Mouse (Mus musculus): ENCODE data around the gene Lrrc4.

Lrrc4 gene

GRCm38 (mm10) chr6:28826689-28827389 lies 4.7 kb downstream of the Lrrc4 start:
- in situ Hi-C loops (cut with MseI, MboI) = no loop called here

- in situ Hi-C loops (cut with MseI, MboI) = no loop called here
Observed at GRCm38 (mm10) chr6:28825894-28826293, 5.7 kb downstream of the Lrrc4 start.

GRCm38 (mm10) chr6:28823802-28824201 lies 7.7 kb downstream of the Lrrc4 start:
- in situ Hi-C loops (cut with MseI, MboI) = no loop called here

GRCm38 (mm10) chr6:28823375-28823774 lies 8.2 kb downstream of the Lrrc4 start:
- in situ Hi-C loops (cut with MseI, MboI) = no loop called here

GRCm38 (mm10) chr6:28822296-28822695 lies 9.3 kb downstream of the Lrrc4 start:
- in situ Hi-C loops (cut with MseI, MboI) = no loop called here

GRCm38 (mm10) chr6:28819509-28820358 lies 11.8 kb downstream of the Lrrc4 start:
- in situ Hi-C loops (cut with MseI, MboI) = no loop called here

GRCm38 (mm10) chr6:28817039-28817438 lies 14.5 kb downstream of the Lrrc4 start:
- in situ Hi-C loops (cut with MseI, MboI) = no loop called here

GRCm38 (mm10) chr6:28814895-28815294 lies 16.7 kb downstream of the Lrrc4 start:
- in situ Hi-C loops (cut with MseI, MboI) = no loop called here

GRCm38 (mm10) chr6:28813057-28813456 lies 18.5 kb downstream of the Lrrc4 start:
- in situ Hi-C loops (cut with MseI, MboI) = no loop called here

GRCm38 (mm10) chr6:28804751-28805150 lies 26.8 kb downstream of the Lrrc4 start:
- in situ Hi-C loops (cut with MseI, MboI) = no loop called here

- in situ Hi-C loops (cut with MseI, MboI) = no loop called here
Observed at GRCm38 (mm10) chr6:28803678-28804279, 27.8 kb downstream of the Lrrc4 start.

GRCm38 (mm10) chr6:28800976-28801375 lies 30.6 kb downstream of the Lrrc4 start:
- in situ Hi-C loops (cut with MseI, MboI) = no loop called here

GRCm38 (mm10) chr6:28799818-28800217 lies 31.7 kb downstream of the Lrrc4 start:
- in situ Hi-C loops (cut with MseI, MboI) = no loop called here

GRCm38 (mm10) chr6:28795792-28796515 lies 35.6 kb downstream of the Lrrc4 start:
- in situ Hi-C loops (cut with MseI, MboI) = no loop called here

GRCm38 (mm10) chr6:28795380-28795779 lies 36.2 kb downstream of the Lrrc4 start:
- in situ Hi-C loops (cut with MseI, MboI) = no loop called here

GRCm38 (mm10) chr6:28791809-28792208 lies 39.7 kb downstream of the Lrrc4 start:
- in situ Hi-C loops (cut with MseI, MboI) = no loop called here

- in situ Hi-C loops (cut with MseI, MboI) = no loop called here
Observed at GRCm38 (mm10) chr6:28791183-28791582, 40.4 kb downstream of the Lrrc4 start.

GRCm38 (mm10) chr6:28789685-28790084 lies 41.9 kb downstream of the Lrrc4 start:
- in situ Hi-C loops (cut with MseI, MboI) = no loop called here

GRCm38 (mm10) chr6:28787133-28787532 lies 44.4 kb downstream of the Lrrc4 start:
- in situ Hi-C loops (cut with MseI, MboI) = no loop called here

- in situ Hi-C loops (cut with MseI, MboI) = no loop called here
Observed at GRCm38 (mm10) chr6:28785770-28786169, 45.8 kb downstream of the Lrrc4 start.

GRCm38 (mm10) chr6:28783953-28784352 lies 47.6 kb downstream of the Lrrc4 start:
- in situ Hi-C loops (cut with MseI, MboI) = no loop called here
